Mouse (Mus musculus) cerebellum, postnatal 36 days (tissue): ENCODE measurements around the gene Rasal1.

ENCODE experiments used
- DNase-seq, 2 experiments: peaks; one replicate each; pipeline ENCODE4 v3.0.0; 2021 to 2022; ENCODE audit warnings: mixed read lengths in 2 of 2

Rasal1 gene

GRCm38 (mm10) chr5:120648569-120649373 is at the start of gene Rasal1:
Rasal1 (plus strand) TSS chr5:120648812.
- DNase-seq, result peak; percentile 48 to 64

GRCm38 (mm10) chr5:120599625-120600024 is 49.0 kb upstream of the Rasal1 start:
- no peak for DNase-seq

DNA sequence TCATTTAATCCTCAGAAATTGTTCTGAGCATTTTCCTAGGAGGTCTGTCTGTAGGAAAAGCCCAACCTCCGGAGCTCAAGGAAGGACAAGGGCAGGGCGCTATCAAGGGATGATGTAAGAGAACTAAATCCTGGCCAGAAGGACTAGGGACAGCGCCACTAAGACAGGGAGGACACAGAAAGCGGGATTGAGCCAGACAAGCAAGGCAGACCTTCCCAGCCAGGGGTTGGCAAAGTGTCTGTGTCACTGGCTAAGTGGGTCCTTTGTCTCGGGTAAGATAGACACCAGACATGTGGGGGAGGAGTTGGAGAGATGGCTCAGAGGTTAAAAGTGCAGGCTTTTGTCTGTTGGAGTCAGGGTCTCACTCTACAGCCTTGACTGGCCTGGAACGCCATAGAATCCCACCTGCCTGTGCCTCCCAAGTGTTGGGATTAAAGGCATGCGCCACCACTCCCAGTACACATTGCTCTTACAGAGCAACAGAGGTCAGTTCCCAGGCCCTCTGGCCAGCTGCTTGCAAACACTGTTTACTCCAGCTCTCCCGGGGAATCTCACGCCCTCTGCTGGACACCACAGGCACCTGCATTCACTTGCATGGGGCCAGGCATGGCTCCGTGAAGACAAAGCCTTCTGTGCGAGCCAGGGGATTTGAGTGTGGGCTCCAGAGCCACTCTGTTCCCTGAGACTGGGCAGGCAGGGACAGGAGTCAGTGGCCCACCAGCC is 47.5 kb upstream of the Rasal1 start:
- peak in 1 of 2 experiments; percentile 19 for DNase-seq

DNA sequence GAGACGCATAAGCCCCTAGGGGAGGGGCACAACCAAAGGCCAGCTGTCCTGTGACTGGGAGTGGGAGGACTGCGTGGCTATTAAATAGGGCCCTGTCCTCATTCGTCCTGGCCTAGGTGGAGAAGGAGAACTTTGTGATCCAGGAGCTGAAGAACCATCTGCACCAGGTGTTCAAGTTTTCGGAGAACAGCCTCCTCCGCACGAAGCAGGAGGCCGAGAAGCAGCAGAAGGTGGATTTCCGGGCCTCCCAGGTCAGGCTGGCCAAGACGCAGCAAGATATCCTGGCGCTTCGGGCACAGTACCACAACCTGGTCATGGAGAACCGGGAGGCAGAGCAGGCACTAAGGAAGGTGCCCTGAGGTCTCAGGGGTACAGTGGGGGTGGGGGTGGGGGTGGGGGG is 46.4 kb upstream of the Rasal1 start:
- DNase-seq, result peak; percentile 57 to 64

DNA sequence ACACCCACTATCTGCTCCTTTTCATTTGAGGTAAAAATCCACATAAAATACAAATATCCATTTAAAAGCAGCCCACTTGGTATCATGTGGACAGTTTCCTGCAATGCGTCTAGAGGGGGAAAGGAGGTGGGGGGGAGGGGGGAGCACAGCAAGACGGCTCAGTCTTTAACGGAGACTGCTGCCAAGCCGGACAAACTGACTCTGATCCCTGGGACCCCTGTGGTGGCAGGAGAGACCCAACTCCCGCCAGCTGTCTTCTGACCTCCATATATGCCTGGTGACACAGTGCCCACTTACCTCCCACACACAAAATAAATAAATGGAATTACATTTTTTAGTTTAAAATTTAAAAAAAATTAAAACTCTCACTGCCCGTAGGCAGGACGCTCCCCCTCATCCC is 45.1 kb upstream of the Rasal1 start:
- DNase-seq, result no peak

DNA sequence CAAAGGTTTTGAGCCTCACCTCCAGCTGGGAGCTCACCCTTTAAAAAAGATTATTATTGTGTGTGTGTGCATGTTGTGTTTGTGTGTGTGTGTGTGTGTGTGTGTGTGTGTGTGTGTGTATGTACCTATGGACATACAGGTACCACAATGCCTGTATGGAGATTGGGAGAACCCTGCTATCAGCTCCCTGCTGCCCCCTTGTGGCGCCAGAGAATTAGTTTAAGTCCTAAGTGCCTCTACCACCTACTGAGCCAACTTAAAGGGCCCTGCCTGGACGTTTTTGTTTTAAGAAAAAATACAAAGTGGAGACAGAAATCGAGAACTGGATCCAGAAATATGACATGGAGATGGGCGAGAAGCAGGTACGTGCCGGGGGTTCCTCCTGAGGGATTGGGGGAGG is 43.8 kb upstream of the Rasal1 start:
- peak; percentile 96 to 98 for DNase-seq

GRCm38 (mm10) chr5:120605241-120605661 is 43.4 kb upstream of the Rasal1 start:
- DNase-seq, result peak in 1 of 2 experiments; percentile 57

GRCm38 (mm10) chr5:120605688-120606087 is 42.9 kb upstream of the Rasal1 start:
- DNase-seq, result peak; percentile 92 to 96

DNA sequence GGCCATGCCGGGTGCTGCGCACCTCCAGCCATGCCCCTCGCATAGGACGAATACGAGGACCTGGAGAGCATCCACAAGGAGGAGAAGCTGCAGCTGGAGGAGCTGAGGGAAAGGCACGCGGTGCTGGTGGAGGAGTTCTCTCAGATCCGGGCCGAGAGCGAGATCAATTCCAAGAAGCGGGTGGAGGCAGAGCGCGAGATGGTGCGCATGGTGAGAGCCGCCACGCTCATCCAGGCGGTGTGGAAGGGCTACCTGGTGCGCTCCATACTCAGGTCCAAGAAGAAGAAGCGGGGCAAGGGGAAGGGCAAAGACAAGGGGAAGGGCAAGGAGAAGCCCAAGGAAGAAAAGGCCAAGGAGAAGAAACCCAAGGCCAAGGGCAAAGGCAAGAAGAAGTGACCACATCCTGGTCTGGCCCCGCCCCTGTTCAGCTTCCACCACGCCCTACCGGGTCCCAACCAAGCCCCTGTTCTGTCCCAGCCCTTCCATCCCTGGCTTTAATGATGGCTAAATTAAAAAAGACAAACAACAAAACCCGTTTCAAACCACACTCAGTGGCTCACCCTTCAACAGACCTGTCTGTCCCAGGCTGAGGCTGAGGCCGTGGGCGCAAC is 41.9 kb upstream of the Rasal1 start:
- no peak for DNase-seq

GRCm38 (mm10) chr5:120607335-120607734 is 41.3 kb upstream of the Rasal1 start:
- no peak for DNase-seq

DNA sequence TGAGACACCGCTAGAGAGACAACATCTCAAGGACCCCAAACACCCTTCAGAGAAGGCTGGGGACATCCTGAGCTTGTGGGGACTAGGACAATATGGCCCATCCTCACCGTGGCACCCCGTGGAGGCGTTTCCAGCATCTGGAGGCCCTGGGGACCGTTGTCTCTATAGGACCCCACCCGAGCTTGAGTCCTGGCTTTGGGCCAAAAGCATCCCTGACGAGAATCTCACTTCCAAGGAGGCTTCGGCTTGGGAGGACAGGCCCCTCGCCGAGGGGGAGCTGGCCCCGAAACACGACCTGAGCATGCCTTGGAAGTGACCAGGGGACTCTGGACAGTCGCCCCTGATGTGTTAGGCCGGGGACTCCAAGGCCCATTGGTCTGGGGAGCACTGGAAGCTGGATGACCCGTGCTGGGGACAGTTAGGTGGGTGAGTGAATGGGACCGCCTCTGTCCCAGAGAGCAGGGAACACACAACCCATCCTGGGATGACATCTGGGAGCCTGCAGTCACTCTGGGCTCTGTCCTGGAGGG is 39.3 kb upstream of the Rasal1 start:
- DNase-seq, result no peak

DNA sequence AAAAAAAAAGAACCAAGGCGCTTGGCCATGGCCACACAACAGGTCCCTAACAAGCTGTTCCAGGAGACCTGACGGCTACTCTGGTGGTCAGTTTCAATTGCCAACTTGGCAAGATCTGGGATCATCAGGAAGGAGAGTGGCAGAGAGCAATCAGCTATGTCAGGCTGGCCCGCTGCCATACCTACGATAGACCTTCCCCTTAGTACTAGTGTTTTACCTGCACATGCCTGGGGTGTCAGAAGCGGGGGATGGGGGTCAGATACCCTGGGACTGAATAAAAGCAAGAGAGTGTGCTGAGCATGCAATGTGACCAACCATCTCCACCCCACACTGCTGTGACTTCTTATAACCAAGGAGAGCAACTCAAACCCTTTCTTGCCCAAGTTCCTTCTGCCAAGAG is 37.7 kb upstream of the Rasal1 start:
- DNase-seq, result no peak

DNA sequence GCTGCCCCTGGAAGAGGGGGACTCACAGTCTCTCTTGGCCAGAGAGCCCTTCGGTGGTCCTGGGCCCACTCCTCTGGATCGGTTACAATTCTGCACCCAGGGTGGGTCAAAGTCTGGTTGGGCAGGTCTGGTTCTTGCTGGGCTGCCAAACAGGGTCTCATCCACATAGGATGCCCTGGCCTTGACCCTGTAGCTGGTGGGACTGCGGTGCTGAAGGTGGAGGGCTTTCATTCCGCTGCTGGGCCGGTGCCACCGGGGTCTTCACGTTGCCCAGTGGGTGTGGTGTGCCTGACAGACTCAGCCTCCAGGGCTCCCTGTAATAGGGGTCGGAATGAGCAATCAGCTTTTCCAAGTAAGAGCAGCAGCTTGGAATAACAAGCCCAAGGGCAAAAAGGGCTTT is 37.2 kb upstream of the Rasal1 start:
- DNase-seq, result no peak

GRCm38 (mm10) chr5:120612442-120612821 is 36.2 kb upstream of the Rasal1 start, which contains the start of the genes Rita1 and Ddx54:
Rita1 (minus strand) TSS chr5:120612589.
Ddx54 (plus strand) TSS chr5:120612739.
- peak; percentile 98 to 99 for DNase-seq

DNA sequence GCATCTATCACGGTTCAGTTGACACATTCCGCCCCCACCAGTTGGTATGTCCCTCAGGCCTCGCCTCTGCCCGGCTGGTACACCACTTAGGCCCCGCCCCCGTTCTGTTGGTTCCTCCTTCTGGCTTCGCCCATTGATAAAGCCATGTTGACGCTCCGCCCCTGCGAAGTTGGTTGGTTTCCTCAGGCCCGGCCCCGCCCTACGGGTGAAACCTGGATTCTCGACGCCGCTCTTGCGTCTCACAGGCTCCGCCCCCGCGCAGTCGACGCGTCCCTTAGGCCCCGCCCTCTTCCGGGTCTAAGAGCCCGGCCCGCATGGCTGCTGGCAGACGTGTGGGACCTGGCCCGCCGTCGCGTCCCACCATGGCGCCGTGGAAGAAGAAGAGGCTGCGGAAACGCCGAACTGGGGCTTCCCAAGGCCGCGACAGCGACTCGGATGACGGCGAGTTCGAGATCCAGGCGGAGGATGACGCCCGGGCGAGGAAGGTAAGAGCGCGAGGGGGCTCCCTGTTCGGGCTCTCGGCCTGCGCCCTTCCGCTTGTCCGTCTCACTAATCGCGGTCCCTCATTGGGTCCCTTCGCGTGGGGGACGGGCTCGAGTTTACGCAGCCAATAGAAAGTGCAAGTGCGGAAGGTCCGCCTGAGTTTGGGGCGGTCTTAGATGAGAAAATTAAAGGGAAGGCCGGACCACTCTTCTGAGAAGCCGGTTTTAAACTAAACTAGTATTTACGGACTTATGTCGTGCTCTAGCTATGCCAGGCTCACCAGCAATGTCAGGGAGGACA is 35.6 kb upstream of the Rasal1 start:
- peak; percentile 100 for DNase-seq

GRCm38 (mm10) chr5:120615903-120616302 is 32.7 kb upstream of the Rasal1 start:
- no peak for DNase-seq

DNA sequence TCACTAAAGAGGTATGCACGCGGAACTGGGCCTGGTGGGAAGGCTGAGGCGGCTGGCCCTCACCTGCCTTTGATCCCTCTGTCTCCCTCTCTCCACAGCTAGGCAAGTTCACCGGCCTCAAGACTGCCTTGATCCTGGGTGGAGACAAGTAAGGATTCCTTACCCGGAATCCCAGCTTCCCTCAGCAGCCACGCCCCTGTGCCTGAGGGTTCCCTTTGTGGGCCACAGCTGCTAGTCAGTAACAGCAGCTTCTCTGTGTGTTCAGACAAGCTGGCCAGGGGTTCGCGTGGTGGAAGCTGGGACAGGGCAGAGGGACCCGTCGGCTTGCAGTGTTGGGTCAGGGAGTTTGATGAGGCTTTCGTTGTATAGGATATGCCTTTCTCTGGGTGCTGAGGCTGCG is 29.8 kb upstream of the Rasal1 start:
- DNase-seq, result no peak

DNA sequence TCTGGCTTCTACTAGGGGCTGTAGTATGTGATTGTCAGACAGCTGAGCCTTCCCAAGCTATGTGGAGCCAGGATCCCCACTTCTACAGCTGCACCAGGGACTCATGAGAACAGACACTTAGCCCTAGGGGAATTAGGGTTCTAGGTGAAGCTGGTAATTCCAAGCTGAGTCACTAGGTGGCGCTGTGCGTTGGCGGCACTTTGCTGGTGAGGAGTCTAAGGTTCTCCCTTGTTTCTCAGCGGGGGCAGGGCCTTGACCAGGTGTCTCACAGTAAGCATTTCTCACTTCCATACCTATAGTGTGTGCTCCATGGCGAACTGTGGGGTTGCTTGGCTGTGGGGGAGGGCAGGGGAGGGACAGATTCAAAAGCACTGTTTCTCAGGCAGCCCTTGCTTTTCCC is 29.4 kb upstream of the Rasal1 start:
- peak; percentile 81 to 82 for DNase-seq

DNA sequence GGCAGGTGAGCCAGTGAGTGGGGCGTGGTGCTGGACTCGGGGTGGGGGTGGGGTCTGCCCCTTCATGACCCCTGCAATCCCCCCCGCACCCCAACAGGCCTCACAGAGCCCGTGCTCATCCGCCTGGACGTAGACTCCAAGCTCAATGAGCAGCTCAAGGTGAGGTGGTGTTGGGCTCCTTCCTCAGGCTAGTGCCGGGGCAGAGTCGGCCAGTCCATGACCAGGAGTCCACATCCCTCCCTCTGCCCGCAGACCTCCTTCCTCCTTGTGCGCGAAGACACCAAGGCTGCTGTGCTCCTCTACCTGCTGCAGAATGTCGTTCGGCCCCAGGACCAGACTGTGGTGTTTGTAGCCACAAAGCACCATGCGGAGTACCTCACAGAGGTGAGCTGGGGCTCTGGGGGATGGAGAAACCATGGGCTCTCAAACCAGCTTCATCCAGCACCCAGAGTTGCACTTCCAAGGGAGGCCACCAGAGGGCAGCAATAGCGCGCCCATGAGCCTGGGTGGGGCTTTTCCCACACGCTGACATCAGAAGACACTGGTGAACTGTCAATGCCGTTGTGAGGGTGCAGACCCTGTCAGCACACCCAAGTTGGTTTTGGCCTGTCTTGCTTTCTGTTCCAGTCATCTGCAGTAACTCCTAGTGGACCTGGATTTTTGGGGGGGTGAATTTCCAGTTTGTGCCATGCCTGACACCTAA is 28.1 kb upstream of the Rasal1 start:
- DNase-seq, result peak; percentile 83 to 86

DNA sequence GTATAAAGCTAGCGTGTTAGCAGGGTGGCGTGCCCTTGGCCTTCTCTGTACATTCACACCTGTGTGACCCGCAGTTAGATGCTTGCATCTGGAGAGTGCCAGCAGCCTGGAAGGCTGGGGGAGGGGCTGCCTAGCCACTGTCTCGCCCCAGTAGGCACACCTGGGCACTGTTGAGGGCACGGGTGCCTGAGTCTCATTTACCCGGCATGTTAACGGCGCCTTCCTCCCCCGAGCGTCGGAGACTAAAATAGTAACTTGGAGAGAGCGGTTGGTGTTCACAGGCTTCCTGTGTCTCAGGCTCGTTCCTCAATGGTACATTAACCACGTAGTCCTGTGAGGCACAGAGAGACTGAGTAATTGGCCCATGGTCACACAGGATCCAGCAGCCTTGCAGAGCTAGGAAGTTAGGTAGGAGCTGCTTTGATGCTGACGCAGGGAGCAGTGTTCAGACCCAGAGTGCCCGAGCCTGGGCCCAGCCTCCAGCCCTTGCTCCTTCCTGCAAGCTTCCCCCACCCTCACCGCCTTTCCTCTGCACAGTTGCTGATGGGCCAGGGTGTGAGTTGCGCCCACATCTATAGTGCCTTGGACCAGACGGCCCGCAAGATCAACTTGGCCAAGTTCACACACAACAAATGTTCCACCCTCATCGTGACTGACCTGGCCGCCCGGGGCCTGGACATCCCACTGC is 27.4 kb upstream of the Rasal1 start:
- no peak for DNase-seq

DNA sequence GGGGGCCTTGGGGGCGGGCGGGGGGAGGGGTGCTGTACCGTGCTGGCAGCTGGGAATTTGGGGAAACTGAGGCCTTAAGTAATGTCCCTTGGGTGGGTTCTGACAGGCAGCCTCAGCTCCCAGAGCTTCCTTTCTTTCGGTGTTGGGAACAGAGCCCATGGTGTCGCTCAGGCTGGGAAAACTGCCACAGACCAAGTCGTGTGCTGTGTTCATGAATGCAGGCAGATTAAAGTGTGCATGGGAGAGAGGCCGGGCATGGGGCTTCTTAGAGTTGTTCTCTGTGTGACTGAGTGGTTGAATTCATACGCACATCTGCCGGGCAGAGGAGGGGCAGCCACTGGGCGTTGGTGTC is 26.8 kb upstream of the Rasal1 start:
- DNase-seq, result no peak
